In genomic region chr12:100887801-100888258, GRCm38 (mm10) we compare ENCODE assay signal across 8 mouse cellular contexts. TPM values are rescaled to one million over a fixed set of nuclear protein-coding genes. Genes with fewer than 3 reads are reported as not detected.
DNase-seq lines count a peak whose midpoint lies in the region; ATAC-seq and TF ChIP-seq lines count a peak whose summit lies in the region.

No protein-coding gene starts in this region.

- no peak overlapping the region for H3K9ac ChIP-seq in midbrain, postnatal 0 days (replicated peaks; ENCODE audit: low read length, poor library complexity, severe bottlenecking)

- H3K4me1 ChIP-seq in midbrain, postnatal 0 days (ENCODE audit: insufficient read depth, low read length): no peaks in the 10 kb centered on the region

- H3K36me3 ChIP-seq in midbrain, postnatal 0 days (ENCODE audit: insufficient read depth, low read length): no peaks in the 10 kb centered on the region

- DNase-seq in layer of hippocampus, adult 11-12 months (ENCODE audit: low spot score): peak; percentile 66
- DNase-seq in layer of hippocampus, adult 9-10 months (ENCODE audit: low spot score): no peak
- DNase-seq in cerebellum, adult 11-12 months: peak; percentile 61
- peak; percentile 66 to 73 for DNase-seq in frontal cortex, postnatal 36 days (ENCODE audit: low spot score in 2 of 2)
- peak; percentile 77 for DNase-seq in layer of hippocampus, adult 9-11 months
- peak; percentile 75 for DNase-seq in midbrain, postnatal 0 days (ENCODE audit: low spot score)
- no peak for DNase-seq in adrenal gland, postnatal 10 days
- no peak for DNase-seq in adrenal gland, adult 8-10 months

- H3K4me3 ChIP-seq in midbrain, postnatal 0 days (ENCODE audit: low read depth, low read length): no peak overlapping the region

- H3K27ac ChIP-seq in midbrain, postnatal 0 days (ENCODE audit: low read depth, low read length): no peak overlapping the region

- H3K4me2 ChIP-seq in midbrain, postnatal 0 days (ENCODE audit: low read depth, low read length, poor library complexity, severe bottlenecking): no peak overlapping the region

- WGBS in midbrain, postnatal 0 days: 22% methylated on average over 12 of the region's 12 CpGs

- H3K9me3 ChIP-seq in midbrain, postnatal 0 days (ENCODE audit: low read length): no peaks in the 10 kb centered on the region

- no peaks in the 10 kb centered on the region for H3K27me3 ChIP-seq in midbrain, postnatal 0 days (ENCODE audit: insufficient read depth, low read length)

- no peak for TF ChIP-seq CTCF in midbrain, postnatal 0 days (IDR thresholded peaks at IDR 0.05)

- no peak for ATAC-seq in midbrain, postnatal 0 days (ENCODE audit: low FRiP score)

RNA-seq across cellular contexts. Expression of gene Gpr68, which starts 20.2 kb away (rescaled TPM):
- total RNA-seq in midbrain, postnatal 0 days (2014; rRNA removed): 22.3 and 28.4 TPM in 2 replicates
- polyA plus RNA-seq in midbrain, postnatal 0 days (2015; fragmentation: Nextera tagmentation; extraction: Ambion mirVana): 6.2 and 8.7 TPM in 2 replicates
- 1 to 10 TPM; 1.6 to 1.8 TPM for total RNA-seq in adrenal gland, postnatal 10 days (2021)
- total RNA-seq in adrenal gland, adult 8-10 months (2022): 1 to 10 TPM; 1.3 to 4.4 (median 2.1) TPM

Comparison
In these comparisons a context has a peak if more than half of its experiments do, and no peak if none do; other contexts are left out.
1. DNase-seq: peak in layer of hippocampus, adult 11-12 months (single experiment), cerebellum, adult 11-12 months (single experiment), frontal cortex, postnatal 36 days (2 of 2), layer of hippocampus, adult 9-11 months (single experiment) and midbrain, postnatal 0 days (single experiment); none in layer of hippocampus, adult 9-10 months (single experiment), adrenal gland, postnatal 10 days (single experiment) and adrenal gland, adult 8-10 months (single experiment).